Mouse (Mus musculus) CD4-positive naive resting alpha-beta T cell, adult 76 days (primary cell): Measurements from ENCODE around the gene Phactr2. TPM values are rescaled to one million over a fixed set of nuclear protein-coding genes. Genes with fewer than 3 reads are reported as not detected.

Experiments
- total RNA-seq: library from RNA; stranded (reverse); gene quantifications from one replicate; pipeline ENCODE4 v1.2.4, GENCODE M21; 2023

The Phactr2 gene
- 15.3 TPM for total RNA-seq

GRCm38 (mm10) chr10:13473833-13474567, at the start of gene Phactr2:
Gene Phactr2 (minus strand): TSS chr10:13474412.

GRCm38 (mm10) chr10:13499331-13499730, 25.1 kb upstream of the Phactr2 start, which contains the start of gene Fuca2:
Gene Fuca2 (plus strand): TSS chr10:13499540.

GRCm38 (mm10) chr10:13192731-13193351, 281.4 kb downstream of the Phactr2 start, which contains the start of gene Ltv1:
Gene Ltv1 (minus strand): TSS chr10:13193168.

GRCm38 (mm10) chr10:13177973-13178624, 296.1 kb downstream of the Phactr2 start, which contains the start of gene Zc2hc1b:
Gene Zc2hc1b (minus strand): TSS chr10:13178023.

Other genes starting within 250 kb of the Phactr2 start
- gene Fuca2, start 25.1 kb upstream of the Phactr2 start, total RNA-seq, result 22.2 TPM
- gene Adat2, start 78.5 kb upstream of the Phactr2 start, total RNA-seq, result 9.1 TPM
- gene Pex3, start 78.7 kb upstream of the Phactr2 start, total RNA-seq, result 25.7 TPM